ENCODE assay signal across 9 mouse cellular contexts in genomic region chr5:112853179-112853578, GRCm38 (mm10). TPM values are rescaled to one million over a fixed set of nuclear protein-coding genes. Genes with fewer than 3 reads are reported as not detected.
DNase-seq lines count a peak whose midpoint lies in the region; ATAC-seq lines count a peak whose summit lies in the region.
"Had no signal": no experiment of that assay in that cellular context is flagged by ENCODE, and none has a peak within 500 bp of the region (broad histone marks: within the 10 kb centered on the region; RNA-seq: fewer than 3 reads in every experiment).

No protein-coding gene starts in this region.

- peak; percentile 69 for ATAC-seq in forebrain, embryonic 16.5 days
- ATAC-seq in midbrain, embryonic 12.5 days (ENCODE audit: low FRiP score, low read depth): peak; percentile 70
- peak; percentile 80 for ATAC-seq in stomach, embryonic 15.5 days (ENCODE audit: insufficient read depth, low FRiP score, low read depth)
- no peak for ATAC-seq in monocyte, adult 5-6 weeks (replicated peaks; ENCODE audit: insufficient number of reproducible peaks, low FRiP score, low TSS enrichment, poor library complexity, severe bottlenecking)

- H3K4me3 ChIP-seq in forebrain, embryonic 16.5 days (replicated peaks; ENCODE audit: low read length): no peak overlapping the region
- H3K4me3 ChIP-seq in midbrain, embryonic 12.5 days: no peak overlapping the region
- no peak overlapping the region for H3K4me3 ChIP-seq in stomach, embryonic 15.5 days (replicated peaks)
- H3K4me3 ChIP-seq: liver, embryonic 15.5 days had no signal

- peak overlapping the region; percentile 59 for H3K27ac ChIP-seq in forebrain, embryonic 16.5 days (ENCODE audit: low read length)
- peak overlapping the region; percentile 86 for H3K27ac ChIP-seq in midbrain, embryonic 12.5 days (replicated peaks)
- H3K27ac ChIP-seq in stomach, embryonic 15.5 days: peak overlapping the region; percentile 66; the same call in 1 of the 2 replicates
- H3K27ac ChIP-seq: liver, embryonic 15.5 days had no signal

- intact Hi-C loops in heart, postnatal 36 days (cut with DNase I): no loop called here

- WGBS in forebrain, embryonic 16.5 days: 11% methylated on average over 8 of the region's 8 CpGs
- 17% methylated on average over 8 of the region's 8 CpGs for WGBS in midbrain, embryonic 12.5 days
- WGBS in stomach, embryonic 15.5 days: 28% methylated on average over 8 of the region's 8 CpGs

- H3K27me3 ChIP-seq in forebrain, embryonic 16.5 days (replicated peaks; ENCODE audit: control insufficient read depth, insufficient read depth, low read length): no peaks in the 10 kb centered on the region
- peaks cover 33% of the 10 kb centered on the region for H3K27me3 ChIP-seq in midbrain, embryonic 12.5 days
- H3K27me3 ChIP-seq in stomach, embryonic 15.5 days (replicated peaks): no peaks in the 10 kb centered on the region
- H3K27me3 ChIP-seq: liver, embryonic 15.5 days had no signal

- H3K4me1 ChIP-seq in forebrain, embryonic 16.5 days (replicated peaks; ENCODE audit: control insufficient read depth, insufficient read depth, low read length): peaks cover 36% of the 10 kb centered on the region
- H3K4me1 ChIP-seq in midbrain, embryonic 12.5 days: peaks cover 54% of the 10 kb centered on the region
- H3K4me1 ChIP-seq in stomach, embryonic 15.5 days: peaks cover 16% of the 10 kb centered on the region
- H3K4me1 ChIP-seq: liver, embryonic 15.5 days had no signal

- no peak overlapping the region for H3K9ac ChIP-seq in forebrain, embryonic 16.5 days (replicated peaks; ENCODE audit: low read depth, low read length)
- H3K9ac ChIP-seq in midbrain, embryonic 12.5 days (replicated peaks): no peak overlapping the region
- no peak overlapping the region for H3K9ac ChIP-seq in stomach, embryonic 15.5 days
- H3K9ac ChIP-seq: liver, embryonic 15.5 days had no signal

- H3K4me2 ChIP-seq in forebrain, embryonic 16.5 days (ENCODE audit: low read length): no peak overlapping the region
- no peak overlapping the region for H3K4me2 ChIP-seq in midbrain, embryonic 12.5 days (replicated peaks)
- no peak overlapping the region for H3K4me2 ChIP-seq in stomach, embryonic 15.5 days
- H3K4me2 ChIP-seq: liver, embryonic 15.5 days had no signal

- DNase-seq in adrenal gland, postnatal 10 days: peak; percentile 62
- no peak for DNase-seq in adrenal gland, adult 18-20 months (ENCODE audit: low spot score in 2 of 2)
- DNase-seq in heart, postnatal 36 days: peak; percentile 78
- DNase-seq in left cerebral cortex, adult 11 months (ENCODE audit: low spot score): peak; percentile 54

- no peaks in the 10 kb centered on the region for H3K36me3 ChIP-seq in forebrain, embryonic 16.5 days (ENCODE audit: control insufficient read depth, insufficient read depth)
- H3K36me3 ChIP-seq in midbrain, embryonic 12.5 days: no peaks in the 10 kb centered on the region
- H3K36me3 ChIP-seq in stomach, embryonic 15.5 days: no peaks in the 10 kb centered on the region
- H3K36me3 ChIP-seq: liver, embryonic 15.5 days had no signal

- H3K9me3 ChIP-seq in forebrain, embryonic 16.5 days (ENCODE audit: control insufficient read depth, low read length): no peaks in the 10 kb centered on the region
- H3K9me3 ChIP-seq in midbrain, embryonic 12.5 days: no peaks in the 10 kb centered on the region
- H3K9me3 ChIP-seq in stomach, embryonic 15.5 days: no peaks in the 10 kb centered on the region
- H3K9me3 ChIP-seq: liver, embryonic 15.5 days had no signal

RNA-seq across cellular contexts. Expression of gene Myo18b, which starts 43.0 kb away (rescaled TPM):
- 10 to 100 TPM in 1 of 2 experiments, 1 to 10 TPM in 1; 6.4 to 20.1 TPM for total RNA-seq in adrenal gland, postnatal 10 days (2021)
- under 1 TPM; 0.07 to 0.45 TPM for total RNA-seq in adrenal gland, adult 18-20 months (2021)
- 0.76 and 1.1 TPM in 2 replicates for polyA plus RNA-seq in forebrain, embryonic 16.5 days (2015; fragmentation: Nextera tagmentation; extraction: Ambion mirVana)
- 100 to 1,000 TPM; 242 to 244 TPM for total RNA-seq in heart, postnatal 36 days (2021)
- polyA plus RNA-seq in midbrain, embryonic 12.5 days (2016; fragmentation: Nextera tagmentation; extraction: Ambion mirVana): 1.8 and 2.1 TPM in 2 replicates
- 0.50 and 0.51 TPM in 2 replicates for polyA plus RNA-seq in stomach, embryonic 15.5 days (2015; fragmentation: Nextera tagmentation; extraction: Ambion mirVana)
- total RNA-seq in monocyte, adult 5-6 weeks (2017): 0.19 TPM in 1 of 3 replicates, not detected in the others

Comparison
In these comparisons a context has a peak if more than half of its experiments do, and no peak if none do; other contexts are left out.
1. DNase-seq: peak in adrenal gland, postnatal 10 days (single experiment), heart, postnatal 36 days (2 of 2) and left cerebral cortex, adult 11 months (single experiment); none in adrenal gland, adult 18-20 months (0 of 2).
2. RNA of gene Myo18b, which starts 43.0 kb away (total RNA-seq): 242 to 244 TPM in heart, postnatal 36 days; 6.4 to 20.1 TPM in adrenal gland, postnatal 10 days, 0.07 to 0.45 TPM in adrenal gland, adult 18-20 months and 0.19 TPM in monocyte, adult 5-6 weeks; every median in the first group is over 10 times any median in the second.
3. Peak in every context shown above with its lines, with median percentiles within 50 percentile points of each other: H3K27ac ChIP-seq.